In genomic region chr13:91564755-91565154, GRCm38 (mm10) we compare ENCODE assay signal across 28 mouse cellular contexts.
DNase-seq lines count a peak whose midpoint lies in the region; ATAC-seq and TF ChIP-seq lines count a peak whose summit lies in the region.
"Had no signal": no experiment of that assay in that cellular context is flagged by ENCODE, and none has a peak within 500 bp of the region (broad histone marks: within the 10 kb centered on the region; RNA-seq: fewer than 3 reads in every experiment).

No protein-coding gene starts in this region.

- peaks cover 4% of the 10 kb centered on the region; the same call in 1 of the 2 replicates for H3K36me3 ChIP-seq in embryonic facial prominence, embryonic 14.5 days (ENCODE audit: control insufficient read depth, insufficient read depth, low read length)
- peaks cover 13% of the 10 kb centered on the region for H3K36me3 ChIP-seq in embryonic facial prominence, embryonic 10.5 days (replicated peaks)

- no peak for TF ChIP-seq CTCF in brain, embryonic 14.5 days (IDR thresholded peaks at IDR 0.05; ENCODE audit: borderline replicate concordance, extremely low read depth, insufficient read depth, insufficient read length)

- no peak overlapping the region for H3K27ac ChIP-seq in embryonic facial prominence, embryonic 14.5 days (replicated peaks; ENCODE audit: low read depth, low read length)
- no peak overlapping the region for H3K27ac ChIP-seq in embryonic facial prominence, embryonic 10.5 days (replicated peaks)
- H3K27ac ChIP-seq: hindbrain, embryonic 15.5 days; kidney, postnatal 0 days; liver, embryonic 12.5 days; midbrain, embryonic 12.5 days had no signal

- H3K27me3 ChIP-seq in embryonic facial prominence, embryonic 14.5 days (replicated peaks; ENCODE audit: control insufficient read depth, insufficient read depth, low read length): no peaks in the 10 kb centered on the region
- H3K27me3 ChIP-seq in embryonic facial prominence, embryonic 10.5 days (replicated peaks; ENCODE audit: low read depth, poor library complexity, severe bottlenecking): no peaks in the 10 kb centered on the region
- H3K27me3 ChIP-seq: hindbrain, embryonic 15.5 days; liver, embryonic 12.5 days; megakaryocyte, embryonic 14.5 days; midbrain, embryonic 12.5 days had no signal

- 71% methylated on average over 6 of the region's 6 CpGs for WGBS in embryonic facial prominence, embryonic 14.5 days
- WGBS in embryonic facial prominence, embryonic 10.5 days: 87% methylated on average over 6 of the region's 6 CpGs

- no peak for TF ChIP-seq POLR2A in brain, embryonic 14.5 days (IDR thresholded peaks at IDR 0.05; ENCODE audit: borderline replicate concordance, extremely low read depth, insufficient read depth, insufficient read length, poor library complexity, severe bottlenecking)

- DNase-seq in embryonic facial prominence, embryonic 14.5 days (ENCODE audit: low spot score): peak; percentile 4
- no peak for DNase-seq in embryonic facial prominence, embryonic 10.5 days (ENCODE audit: low spot score)
- no peak for DNase-seq in frontal cortex, postnatal 36 days (ENCODE audit: low spot score in 2 of 2)
- peak; percentile 31 for DNase-seq in layer of hippocampus, adult 9-11 months
- no peak for DNase-seq in layer of hippocampus, postnatal 14 days (ENCODE audit: low spot score in 2 of 2)
- peak; percentile 43 for DNase-seq in brain, embryonic 14.5 days (ENCODE audit: low read depth)
- DNase-seq in lung, postnatal 14 days: no peak
- DNase-seq: adrenal gland, postnatal 14 days; cerebellum, adult 2 months; cerebellum, postnatal 25 days; gastrocnemius, postnatal 14 days; heart, adult 11 months; heart, postnatal 4 days; kidney, adult 8-10 months; kidney, postnatal 4 days; left cerebral cortex, postnatal 4 days; liver, postnatal 0 days; lung, postnatal 4 days; retina, postnatal 1 day; right cerebral cortex, postnatal 14 days had no signal

- no peak overlapping the region for H3K4me3 ChIP-seq in embryonic facial prominence, embryonic 14.5 days (ENCODE audit: low read depth, low read length)
- no peak overlapping the region for H3K4me3 ChIP-seq in embryonic facial prominence, embryonic 10.5 days
- H3K4me3 ChIP-seq: hindbrain, embryonic 15.5 days; liver, embryonic 12.5 days; megakaryocyte, embryonic 14.5 days; midbrain, embryonic 12.5 days had no signal

- no peaks in the 10 kb centered on the region for H3K4me1 ChIP-seq in embryonic facial prominence, embryonic 14.5 days (ENCODE audit: control insufficient read depth, insufficient read depth, low read length)
- H3K4me1 ChIP-seq in embryonic facial prominence, embryonic 10.5 days: no peaks in the 10 kb centered on the region
- H3K4me1 ChIP-seq: hindbrain, embryonic 15.5 days; liver, embryonic 12.5 days; midbrain, embryonic 12.5 days had no signal

- no peak overlapping the region for H3K4me2 ChIP-seq in embryonic facial prominence, embryonic 14.5 days (ENCODE audit: low read depth, low read length)
- H3K4me2 ChIP-seq: heart, embryonic 11.5 days; hindbrain, embryonic 15.5 days; liver, embryonic 12.5 days; midbrain, embryonic 12.5 days had no signal

- ATAC-seq in embryonic facial prominence, embryonic 14.5 days (ENCODE audit: low read depth): no peak
- peak; percentile 92 for ATAC-seq in frontal cortex, adult (ENCODE audit: low TSS enrichment)
- ATAC-seq: intestine, embryonic 16.5 days; liver, embryonic 12.5 days; liver, postnatal 0 days had no signal

- no peak overlapping the region for H3K9ac ChIP-seq in embryonic facial prominence, embryonic 14.5 days (ENCODE audit: low read depth, low read length)
- H3K9ac ChIP-seq: hindbrain, embryonic 15.5 days; liver, embryonic 12.5 days; liver, postnatal 0 days; midbrain, embryonic 12.5 days had no signal

- no peaks in the 10 kb centered on the region for H3K9me3 ChIP-seq in embryonic facial prominence, embryonic 14.5 days (ENCODE audit: control insufficient read depth, low read length)
- H3K9me3 ChIP-seq in embryonic facial prominence, embryonic 10.5 days: no peaks in the 10 kb centered on the region
- H3K9me3 ChIP-seq: hindbrain, embryonic 15.5 days; liver, embryonic 12.5 days; megakaryocyte, embryonic 14.5 days; midbrain, embryonic 12.5 days had no signal

Comparison
In these comparisons a context has a peak if more than half of its experiments do, and no peak if none do; other contexts are left out.
1. DNase-seq: peak in embryonic facial prominence, embryonic 14.5 days (single experiment), layer of hippocampus, adult 9-11 months (single experiment) and brain, embryonic 14.5 days (single experiment); none in embryonic facial prominence, embryonic 10.5 days (single experiment), frontal cortex, postnatal 36 days (0 of 2), layer of hippocampus, postnatal 14 days (0 of 2) and lung, postnatal 14 days (single experiment).